Mouse (Mus musculus): ENCODE measurements around the gene Srcin1. TPM values are rescaled to one million over a fixed set of nuclear protein-coding genes. Genes with fewer than 3 reads are reported as not detected.

Srcin1 gene
- polyA plus RNA-seq, 1 experiment = 0.01 TPM

DNA sequence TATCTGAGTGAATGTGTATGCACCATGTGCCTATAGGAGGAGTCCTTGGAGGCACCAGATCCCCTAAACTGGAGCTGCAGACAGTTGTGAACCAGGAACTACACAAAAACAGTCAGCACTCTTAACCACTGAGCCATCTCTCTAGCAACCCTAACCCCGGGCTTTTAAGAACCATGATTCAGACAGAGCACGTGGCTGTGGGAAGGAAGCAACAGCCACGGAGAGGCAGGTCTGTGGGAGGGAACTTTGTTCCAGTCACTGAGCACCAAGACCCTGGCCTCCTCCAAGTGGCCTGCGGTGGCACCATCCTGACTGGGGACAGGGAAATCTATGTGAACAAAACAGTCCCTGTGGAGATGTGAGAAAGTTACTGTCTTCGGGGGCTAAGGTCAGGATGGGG, 15.9 kb upstream of the Srcin1 start:
- no peak overlapping the region for H3K4me3 ChIP-seq (ENCODE audit: insufficient read depth, poor library complexity, severe bottlenecking)
- TF ChIP-seq CEBPB (IDR thresholded peaks at IDR 0.05; ENCODE audit: low read depth) = no peak
- H3K79me2 ChIP-seq (ENCODE audit: control insufficient read depth, insufficient read depth) = no peaks in the 10 kb centered on the region
- no peaks in the 10 kb centered on the region for H3K36me3 ChIP-seq (ENCODE audit: control insufficient read depth, insufficient read depth)
- no peak overlapping the region for H3ac ChIP-seq (ENCODE audit: control insufficient read depth, insufficient read length, low read depth)
- H3K79me3 ChIP-seq (ENCODE audit: low read depth) = no peaks in the 10 kb centered on the region
- H3K27me3 ChIP-seq (ENCODE audit: control insufficient read depth, insufficient read depth, insufficient read length) = peaks cover 38% of the 10 kb centered on the region

DNA sequence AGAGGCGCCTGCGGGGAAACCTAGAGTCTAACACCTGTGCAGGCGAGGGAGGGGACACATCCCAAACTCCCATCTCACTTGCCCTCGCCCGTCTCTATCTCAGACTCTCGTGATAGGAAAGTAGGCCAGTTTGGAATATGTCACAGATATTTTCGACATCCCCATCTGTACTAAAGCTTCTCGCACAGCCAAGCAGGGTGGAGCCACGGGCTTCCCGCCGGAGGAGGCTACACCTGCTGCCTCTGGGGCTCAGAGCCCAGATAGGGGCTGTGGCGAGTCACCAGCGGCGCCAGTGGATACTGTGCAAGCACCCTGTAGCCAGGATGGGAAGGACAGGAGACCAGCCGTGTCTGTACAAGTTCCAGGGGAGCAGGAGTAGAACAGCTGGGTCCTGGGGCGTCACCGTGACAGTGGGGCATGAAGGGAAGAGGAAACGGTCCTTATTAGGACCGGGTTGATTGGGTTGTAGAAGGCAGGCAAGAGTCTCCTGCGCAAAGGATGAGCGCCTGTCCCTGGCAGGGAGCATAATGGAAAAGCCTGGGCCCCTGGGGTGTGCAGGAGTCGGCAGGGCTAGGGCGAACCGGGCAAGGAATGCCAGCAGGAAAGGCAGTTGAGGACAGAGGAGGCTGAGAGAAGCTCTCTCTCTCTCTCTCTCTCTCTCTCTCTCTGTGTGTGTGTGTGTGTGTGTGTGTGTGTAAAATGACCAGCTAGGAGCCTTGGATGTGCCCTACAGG, 14.4 kb upstream of the Srcin1 start:
- H3K27me3 ChIP-seq (ENCODE audit: control insufficient read depth, insufficient read depth, insufficient read length) = peaks cover 42% of the 10 kb centered on the region
- no peak for TF ChIP-seq CTCF (IDR thresholded peaks at IDR 0.05; ENCODE audit: control insufficient read depth, insufficient read depth, insufficient read length)
- TF ChIP-seq USF1 (IDR thresholded peaks at IDR 0.05; ENCODE audit: low read depth) = no peak
- no peak for TF ChIP-seq MAX (IDR thresholded peaks at IDR 0.05)
- no peak for TF ChIP-seq MYOG (IDR thresholded peaks at IDR 0.05; ENCODE audit: control insufficient read depth, extremely low read depth, insufficient read length)
- no peaks in the 10 kb centered on the region for H3K36me3 ChIP-seq (ENCODE audit: control insufficient read depth, insufficient read depth)
- H3K4me3 ChIP-seq (ENCODE audit: insufficient read depth, poor library complexity, severe bottlenecking) = no peak overlapping the region
- H3K79me3 ChIP-seq (ENCODE audit: low read depth) = no peaks in the 10 kb centered on the region
- no peak overlapping the region for H3ac ChIP-seq (ENCODE audit: control insufficient read depth, insufficient read length, low read depth)
- H3K79me2 ChIP-seq (ENCODE audit: control insufficient read depth, insufficient read depth) = no peaks in the 10 kb centered on the region

DNA sequence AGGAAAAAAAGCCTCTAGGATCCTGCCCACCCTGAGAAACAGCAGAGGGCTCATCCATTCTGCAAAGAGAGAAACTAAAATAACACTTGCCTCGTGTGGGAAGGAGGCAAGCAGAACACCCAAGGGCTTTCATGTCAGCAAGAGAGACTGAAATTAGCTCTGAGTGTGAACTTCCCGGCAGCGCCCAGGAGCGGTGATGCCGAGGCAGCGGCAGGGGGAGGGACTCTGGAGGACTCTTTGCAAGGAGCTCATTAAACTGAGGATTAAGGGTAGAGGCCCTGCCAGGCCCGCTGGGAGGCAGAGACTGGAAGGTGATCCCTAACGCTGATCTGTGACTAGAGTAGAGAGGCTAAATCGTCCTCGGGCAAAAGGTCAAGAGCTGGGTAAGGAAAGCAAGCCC, 13.2 kb upstream of the Srcin1 start:
- Histone ChIP-seq H3K27me3 (ENCODE audit: control insufficient read depth, insufficient read depth, insufficient read length) (peaks cover 35% of the 10 kb centered on the region), H3K4me3 (ENCODE audit: insufficient read depth, poor library complexity, severe bottlenecking) (no peak overlapping the region), H3K36me3 (ENCODE audit: control insufficient read depth, insufficient read depth) (no peaks in the 10 kb centered on the region), H3ac (ENCODE audit: control insufficient read depth, insufficient read length, low read depth) (no peak overlapping the region), H3K79me2 (ENCODE audit: control insufficient read depth, insufficient read depth) (no peaks in the 10 kb centered on the region), H3K79me3 (ENCODE audit: low read depth) (no peaks in the 10 kb centered on the region)
- no peak for TF ChIP-seq CTCF (IDR thresholded peaks at IDR 0.05; ENCODE audit: control insufficient read depth, insufficient read depth, insufficient read length)
- no peak for TF ChIP-seq MYOD1 (IDR thresholded peaks at IDR 0.05; ENCODE audit: control insufficient read depth, insufficient read length, low read depth)
- no peak for TF ChIP-seq MYOG (IDR thresholded peaks at IDR 0.05; ENCODE audit: control insufficient read depth, extremely low read depth, insufficient read length)
- TF ChIP-seq CEBPB (IDR thresholded peaks at IDR 0.05; ENCODE audit: low read depth) = no peak
- no peak for TF ChIP-seq MAX (IDR thresholded peaks at IDR 0.05)
- no peak for TF ChIP-seq USF1 (IDR thresholded peaks at IDR 0.05; ENCODE audit: low read depth)
- TF ChIP-seq FOSL1 (IDR thresholded peaks at IDR 0.05; ENCODE audit: insufficient read depth, low read length, poor library complexity, severe bottlenecking) = no peak

DNA sequence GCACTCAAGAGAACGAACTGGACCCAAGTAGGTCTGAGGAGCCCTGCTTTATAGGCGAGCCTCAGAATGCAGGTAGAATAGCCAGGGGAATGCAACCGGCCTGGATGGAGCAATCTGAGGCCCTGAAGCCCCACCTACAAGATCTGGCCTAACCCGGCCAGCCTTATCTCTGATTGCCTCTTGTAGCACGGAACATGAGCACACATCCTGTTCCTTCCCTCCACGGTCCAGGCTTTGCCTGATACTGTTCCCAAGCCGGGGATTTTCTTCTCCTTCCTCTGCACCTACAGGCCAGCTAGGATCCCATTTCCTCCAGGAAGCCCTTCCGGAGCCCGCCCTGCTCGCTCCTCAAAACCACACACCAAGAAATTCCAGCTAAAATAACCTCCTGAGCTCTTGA, 9.9 kb upstream of the Srcin1 start:
- TF ChIP-seq MYOG (IDR thresholded peaks at IDR 0.05; ENCODE audit: control insufficient read depth, extremely low read depth, insufficient read length) (no peak), USF1 (IDR thresholded peaks at IDR 0.05; ENCODE audit: low read depth) (no peak), MYOD1 (IDR thresholded peaks at IDR 0.05; ENCODE audit: control insufficient read depth, insufficient read length, low read depth) (no peak), FOSL1 (IDR thresholded peaks at IDR 0.05; ENCODE audit: insufficient read depth, low read length, poor library complexity, severe bottlenecking) (no peak), CEBPB (IDR thresholded peaks at IDR 0.05; ENCODE audit: low read depth) (no peak), CTCF (IDR thresholded peaks at IDR 0.05; ENCODE audit: control insufficient read depth, insufficient read depth, insufficient read length) (no peak), MAX (IDR thresholded peaks at IDR 0.05) (no peak)
- H3K36me3 ChIP-seq (ENCODE audit: control insufficient read depth, insufficient read depth) = no peaks in the 10 kb centered on the region
- no peaks in the 10 kb centered on the region for H3K79me3 ChIP-seq (ENCODE audit: low read depth)
- no peak overlapping the region for H3ac ChIP-seq (ENCODE audit: control insufficient read depth, insufficient read length, low read depth)
- H3K4me3 ChIP-seq (ENCODE audit: insufficient read depth, poor library complexity, severe bottlenecking) = no peak overlapping the region
- peaks cover 41% of the 10 kb centered on the region for H3K27me3 ChIP-seq (ENCODE audit: control insufficient read depth, insufficient read depth, insufficient read length)
- no peaks in the 10 kb centered on the region for H3K79me2 ChIP-seq (ENCODE audit: control insufficient read depth, insufficient read depth)

DNA sequence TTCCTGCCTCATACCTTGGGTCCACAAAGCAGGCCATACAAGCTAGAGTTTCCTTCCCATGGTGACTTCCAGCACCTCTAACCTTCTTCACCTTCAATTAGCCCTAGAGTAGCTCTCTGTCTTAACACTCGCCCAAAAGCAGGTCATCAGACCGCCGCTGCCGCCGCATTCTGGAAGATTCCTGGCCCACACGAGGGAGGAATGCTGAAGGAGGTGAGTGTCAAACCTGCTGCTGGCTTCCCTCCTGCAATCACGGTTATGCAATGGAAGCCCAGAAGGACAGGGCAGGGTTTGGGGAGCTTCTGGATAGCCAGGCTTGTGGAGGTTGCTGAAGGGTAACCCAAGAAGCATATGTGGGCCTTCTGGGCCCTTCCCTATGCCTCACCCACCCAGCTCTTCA, 8.5 kb upstream of the Srcin1 start:
- peaks cover 46% of the 10 kb centered on the region for H3K27me3 ChIP-seq (ENCODE audit: control insufficient read depth, insufficient read depth, insufficient read length)
- no peak overlapping the region for H3K4me3 ChIP-seq (ENCODE audit: insufficient read depth, poor library complexity, severe bottlenecking)
- H3K36me3 ChIP-seq (ENCODE audit: control insufficient read depth, insufficient read depth) = no peaks in the 10 kb centered on the region
- no peaks in the 10 kb centered on the region for H3K79me2 ChIP-seq (ENCODE audit: control insufficient read depth, insufficient read depth)
- no peaks in the 10 kb centered on the region for H3K79me3 ChIP-seq (ENCODE audit: low read depth)
- no peak overlapping the region for H3ac ChIP-seq (ENCODE audit: control insufficient read depth, insufficient read length, low read depth)
- TF ChIP-seq CTCF (IDR thresholded peaks at IDR 0.05; ENCODE audit: control insufficient read depth, insufficient read depth, insufficient read length) (no peak), MYOD1 (IDR thresholded peaks at IDR 0.05; ENCODE audit: control insufficient read depth, insufficient read length, low read depth) (no peak), MAX (IDR thresholded peaks at IDR 0.05) (no peak), MYOG (IDR thresholded peaks at IDR 0.05; ENCODE audit: control insufficient read depth, extremely low read depth, insufficient read length) (no peak), FOSL1 (IDR thresholded peaks at IDR 0.05; ENCODE audit: insufficient read depth, low read length, poor library complexity, severe bottlenecking) (no peak), USF1 (IDR thresholded peaks at IDR 0.05; ENCODE audit: low read depth) (no peak), CEBPB (IDR thresholded peaks at IDR 0.05; ENCODE audit: low read depth) (no peak)

DNA sequence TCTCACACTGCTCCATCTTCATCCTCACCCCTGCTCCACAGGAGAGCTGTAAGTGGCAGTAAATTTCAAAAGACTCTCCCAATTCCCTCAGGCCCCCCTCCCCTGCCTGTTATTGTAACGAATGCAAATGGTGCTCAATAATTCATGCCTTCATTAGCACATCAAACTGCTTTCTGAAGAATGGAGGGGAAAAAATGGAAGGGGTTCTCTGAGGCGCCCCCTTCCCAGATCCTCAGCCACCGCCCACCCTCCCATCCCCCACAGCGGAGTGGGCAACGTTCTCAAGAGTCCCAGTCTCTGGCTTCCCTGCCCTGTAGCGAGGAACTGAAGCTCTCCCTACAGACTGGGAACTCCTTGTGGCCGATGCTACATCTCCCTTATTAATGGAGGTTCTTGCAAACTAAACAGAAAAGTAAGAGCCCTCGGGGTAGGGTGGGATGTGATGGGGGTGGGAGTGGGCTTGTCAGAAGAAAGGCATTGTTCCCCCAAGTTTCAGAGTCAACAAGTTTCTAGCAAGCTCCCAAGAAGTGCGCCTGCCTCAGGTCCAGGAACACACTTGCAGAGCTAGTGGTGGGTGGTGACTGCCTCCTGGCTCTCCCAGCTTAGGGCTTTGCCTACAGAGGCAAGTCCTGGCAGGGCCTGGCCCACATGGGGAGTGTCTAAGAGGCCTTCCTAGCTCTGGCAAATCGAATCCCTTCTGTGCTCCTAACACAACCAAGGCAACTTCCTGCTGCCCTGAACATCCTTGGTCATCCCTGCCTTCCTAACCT, 3.3 kb upstream of the Srcin1 start:
- H3K79me2 ChIP-seq (ENCODE audit: control insufficient read depth, insufficient read depth) = no peaks in the 10 kb centered on the region
- H3K27me3 ChIP-seq (ENCODE audit: control insufficient read depth, insufficient read depth, insufficient read length) = peaks cover 63% of the 10 kb centered on the region
- no peak overlapping the region for H3ac ChIP-seq (ENCODE audit: control insufficient read depth, insufficient read length, low read depth)
- H3K79me3 ChIP-seq (ENCODE audit: low read depth) = no peaks in the 10 kb centered on the region
- TF ChIP-seq MYOD1 (IDR thresholded peaks at IDR 0.05; ENCODE audit: control insufficient read depth, insufficient read length, low read depth) (no peak), FOSL1 (IDR thresholded peaks at IDR 0.05; ENCODE audit: insufficient read depth, low read length, poor library complexity, severe bottlenecking) (no peak), CTCF (IDR thresholded peaks at IDR 0.05; ENCODE audit: control insufficient read depth, insufficient read depth, insufficient read length) (no peak), MYOG (IDR thresholded peaks at IDR 0.05; ENCODE audit: control insufficient read depth, extremely low read depth, insufficient read length) (no peak), MAX (IDR thresholded peaks at IDR 0.05) (no peak), USF1 (IDR thresholded peaks at IDR 0.05; ENCODE audit: low read depth) (no peak), CEBPB (IDR thresholded peaks at IDR 0.05; ENCODE audit: low read depth) (no peak)
- no peaks in the 10 kb centered on the region for H3K36me3 ChIP-seq (ENCODE audit: control insufficient read depth, insufficient read depth)
- no peak overlapping the region for H3K4me3 ChIP-seq (ENCODE audit: insufficient read depth, poor library complexity, severe bottlenecking)

All from C2C12 (cell line).